Mouse (Mus musculus) stomach, embryonic 15.5 days (tissue): Measurements from ENCODE around the gene Sinhcaf. TPM values are rescaled to one million over a fixed set of nuclear protein-coding genes. Genes with fewer than 3 reads are reported as not detected.
A peak's percentile ranks its signal among the peaks of the same experiment; 100 is the strongest.
"Not testable (repeated sequence)": the region's sequence is repeated elsewhere in the genome, so short reads cannot be mapped to it uniquely, and the experiment has no call there.

Experiments
- ATAC-seq: fragments of 200-750 bp; cut with Nextera tagmentation; 2 replicates; pipeline ENCODE4 v1.8.0; 2017; ENCODE audit warnings: low read depth, moderate number of reproducible peaks, moderate TSS enrichment; ENCODE audit not compliant: insufficient read depth, low FRiP score
- H3K27ac ChIP-seq: fragments of 300-500 bp; sonication (generic); 2 replicates; pipeline ENCODE4 v1.5.1; 2015; ENCODE audit warnings: mild to moderate bottlenecking, inconsistent platforms
- H3K27me3 ChIP-seq: fragments of 300-500 bp; sonication (generic); replicated peaks from 2 replicates; pipeline ENCODE4 v1.6.1; 2015; ENCODE audit warnings: inconsistent platforms
- H3K36me3 ChIP-seq: fragments of 300-500 bp; sonication (generic); 2 replicates; pipeline ENCODE4 v1.6.1; 2015; ENCODE audit warnings: inconsistent platforms
- H3K4me1 ChIP-seq: fragments of 300-500 bp; sonication (generic); 2 replicates; pipeline ENCODE4 v1.6.1; 2015; ENCODE audit warnings: inconsistent platforms
- H3K4me2 ChIP-seq: fragments of 300-500 bp; sonication (generic); 2 replicates; pipeline ENCODE4 v1.6.1; 2015; ENCODE audit warnings: mild to moderate bottlenecking, inconsistent platforms
- H3K4me3 ChIP-seq: fragments of 300-500 bp; sonication (generic); replicated peaks from 2 replicates; pipeline ENCODE4 v1.5.1; 2015; ENCODE audit warnings: inconsistent platforms
- H3K9ac ChIP-seq: fragments of 300-500 bp; sonication (generic); 2 replicates; pipeline ENCODE4 v1.6.1; 2015; ENCODE audit warnings: inconsistent platforms
- H3K9me3 ChIP-seq: fragments of 300-500 bp; sonication (generic); 2 replicates; pipeline ENCODE4 v1.6.1; 2016; ENCODE audit warnings: inconsistent platforms
- WGBS: fragments of 180-500 bp; shearing (Covaris S2); methylation state at CpG from one replicate; pipeline ENCODE4 v1.1.7; 2015; 5-methylcytosine and 5-hydroxymethylcytosine counted together
- polyA plus RNA-seq: library from polyadenylated mRNA; unstranded; fragments of >200 nt; fragmentation: Nextera tagmentation; extraction: Ambion mirVana; gene quantifications from 2 replicates; pipeline ENCODE4 v1.2.1, GENCODE M21; 2015

Gene Sinhcaf
- polyA plus RNA-seq, 1 experiment from 2014 or later: 87.0 TPM

GRCm38 (mm10) chr6:148911906-148912305, 34.4 kb downstream of the Sinhcaf start:
- ATAC-seq, H3K4me3 ChIP-seq, H3K27ac ChIP-seq, H3K27me3 ChIP-seq, H3K9ac ChIP-seq, H3K9me3 ChIP-seq, H3K4me2 ChIP-seq, H3K36me3 ChIP-seq, H3K4me1 ChIP-seq: not testable (repeated sequence)
- 83% methylated on average over 8 of the region's 8 CpGs for WGBS

DNA sequence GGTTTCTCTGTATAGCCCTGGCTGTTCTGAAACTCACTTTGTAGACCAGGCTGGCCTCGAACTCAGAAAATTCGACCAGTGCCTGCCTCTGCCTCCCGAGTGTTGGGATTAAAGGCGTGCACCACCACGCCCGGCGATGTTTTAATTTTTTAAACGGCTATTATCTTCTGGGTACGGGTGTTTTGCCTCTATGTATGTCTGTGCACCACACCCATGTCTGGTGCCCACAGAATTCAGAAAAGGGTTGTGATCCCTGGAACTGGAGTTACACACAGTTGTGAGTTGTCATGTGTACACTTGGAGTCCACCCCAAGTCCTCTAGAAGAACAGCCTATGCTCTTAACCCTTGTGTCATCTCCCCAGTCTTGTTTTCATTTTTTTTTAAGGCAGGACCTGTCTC, 39.3 kb downstream of the Sinhcaf start:
- WGBS: 84% methylated on average over 9 of the region's 9 CpGs
- no peak overlapping the region for H3K9ac ChIP-seq
- no peaks in the 10 kb centered on the region for H3K27me3 ChIP-seq
- no peak overlapping the region for H3K27ac ChIP-seq
- no peaks in the 10 kb centered on the region for H3K9me3 ChIP-seq
- no peak for ATAC-seq
- no peak overlapping the region for H3K4me3 ChIP-seq
- H3K4me1 ChIP-seq: no peaks in the 10 kb centered on the region
- no peak overlapping the region for H3K4me2 ChIP-seq
- no peaks in the 10 kb centered on the region for H3K36me3 ChIP-seq

- no peak for ATAC-seq
- no peaks in the 10 kb centered on the region for H3K27me3 ChIP-seq
- WGBS: 72% methylated on average over 3 of the region's 3 CpGs
Measured at GRCm38 (mm10) chr6:148902728-148903127, 43.5 kb downstream of the Sinhcaf start.

DNA sequence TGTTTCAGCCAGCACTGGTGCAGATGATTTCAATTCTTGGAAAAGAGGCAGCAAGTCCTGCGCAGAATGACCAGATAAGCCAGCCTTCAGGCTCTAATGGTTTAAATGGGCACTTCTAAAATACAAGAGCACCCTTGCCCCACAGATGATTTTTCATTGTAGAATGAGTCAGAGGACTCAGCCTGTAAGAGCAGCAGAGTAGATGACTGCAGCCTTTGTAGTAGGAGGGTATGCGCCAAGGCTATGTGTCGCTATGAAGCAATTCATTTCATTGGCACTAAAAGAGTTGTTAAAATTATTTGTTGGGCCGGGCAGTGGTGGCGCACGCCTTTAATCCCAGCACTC, 49.8 kb downstream of the Sinhcaf start:
- WGBS: 40% methylated on average over 6 of the region's 6 CpGs
- no peak; the same call in 1 of the 2 replicates for ATAC-seq
- H3K9ac ChIP-seq: peak overlapping the region; percentile 16; the same call in 1 of the 2 replicates
- H3K27ac ChIP-seq: peak overlapping the region; percentile 90
- H3K9me3 ChIP-seq: no peaks in the 10 kb centered on the region
- peak overlapping the region; percentile 79 for H3K4me3 ChIP-seq
- H3K36me3 ChIP-seq: no peaks in the 10 kb centered on the region
- H3K27me3 ChIP-seq: no peaks in the 10 kb centered on the region
- H3K4me1 ChIP-seq: 0 out of 2 replicates have a peak, but pooled peaks cover 4% of the 10 kb centered on the region
- peak overlapping the region; percentile 76 for H3K4me2 ChIP-seq

More at GRCm38 (mm10) chr6:148902728-148903127, 43.5 kb downstream of the Sinhcaf start:
- Histone ChIP-seq H3K27ac (no peak overlapping the region), H3K4me1 (no peaks in the 10 kb centered on the region), H3K36me3 (no peaks in the 10 kb centered on the region), H3K9me3 (no peaks in the 10 kb centered on the region), H3K9ac (no peak overlapping the region), H3K4me3 (no peak overlapping the region), H3K4me2 (no peak overlapping the region)

GRCm38 (mm10) chr6:148895773-148896506, 50.3 kb downstream of the Sinhcaf start, which contains the start of gene Caprin2:
Gene Caprin2, minus strand, starts transcription at chr6:148896237.
- no peaks in the 10 kb centered on the region for H3K27me3 ChIP-seq
- peak within 1 kb of the TSS; percentile 75 for H3K9ac ChIP-seq
- H3K4me3 ChIP-seq: peak within 1 kb of the TSS; percentile 79
- peak within 1 kb of the TSS; percentile 76 for H3K4me2 ChIP-seq
- peak within 1 kb of the TSS; percentile 90 for H3K27ac ChIP-seq
- no peaks in the 10 kb centered on the region for H3K36me3 ChIP-seq
- under 1% methylated on average over 65 of the region's 65 CpGs for WGBS
- no peaks in the 10 kb centered on the region for H3K9me3 ChIP-seq
- peak; percentile 97 for ATAC-seq
- H3K4me1 ChIP-seq: 0 out of 2 replicates have a peak, but pooled peaks cover 4% of the 10 kb centered on the region

DNA sequence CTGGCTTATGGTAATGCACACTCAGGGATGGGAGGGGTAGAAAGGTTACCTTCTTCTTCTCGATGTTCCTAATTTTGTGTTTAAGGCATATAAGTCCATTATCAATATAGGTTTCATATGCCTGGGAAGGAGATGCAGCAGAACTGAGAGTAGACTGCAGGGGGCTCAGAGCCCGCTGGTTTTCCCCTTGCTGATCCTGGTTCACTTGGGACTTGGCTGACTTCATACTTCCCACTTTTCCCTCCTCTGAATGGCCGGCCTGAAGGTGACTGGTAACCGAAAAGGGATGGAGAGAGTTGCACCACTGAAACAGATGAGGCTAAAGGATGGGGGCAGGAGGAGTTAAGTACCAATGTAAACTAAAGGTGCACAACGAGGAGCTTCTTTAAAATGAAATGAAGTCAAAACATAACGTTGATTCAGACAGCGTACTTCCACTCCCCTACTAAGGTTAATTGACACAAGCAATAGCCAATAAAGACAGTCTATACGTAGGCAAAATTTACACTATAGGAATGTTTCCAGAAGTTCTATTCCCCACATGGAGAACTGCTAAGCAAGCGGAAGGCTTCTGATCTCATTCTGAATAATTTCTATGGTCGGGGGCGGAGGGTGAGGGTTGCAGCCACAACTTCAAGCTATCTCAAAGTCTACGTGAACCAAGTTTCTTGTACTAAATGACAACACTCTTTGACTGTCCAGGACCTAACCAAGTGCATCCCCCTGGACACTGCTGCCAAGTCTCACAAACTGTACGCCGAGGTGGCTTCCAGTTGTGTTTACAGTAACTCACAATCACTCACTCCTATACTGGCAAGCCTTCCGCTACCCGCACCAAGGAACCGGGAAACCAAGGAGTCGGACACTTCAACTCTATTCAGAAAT, 51.1 kb downstream of the Sinhcaf start:
- Histone ChIP-seq H3K27me3 (no peaks in the 10 kb centered on the region), H3K4me3 (peak overlapping the region; percentile 79), H3K9me3 (no peaks in the 10 kb centered on the region), H3K9ac (peak overlapping the region; percentile 75), H3K36me3 (no peaks in the 10 kb centered on the region), H3K4me1 (0 out of 2 replicates have a peak, but pooled peaks cover 4% of the 10 kb centered on the region), H3K27ac (peak overlapping the region; percentile 90), H3K4me2 (peak overlapping the region; percentile 76)
- 8% methylated on average over 18 of the region's 18 CpGs for WGBS
- ATAC-seq: no peak; the same call in 1 of the 2 replicates

DNA sequence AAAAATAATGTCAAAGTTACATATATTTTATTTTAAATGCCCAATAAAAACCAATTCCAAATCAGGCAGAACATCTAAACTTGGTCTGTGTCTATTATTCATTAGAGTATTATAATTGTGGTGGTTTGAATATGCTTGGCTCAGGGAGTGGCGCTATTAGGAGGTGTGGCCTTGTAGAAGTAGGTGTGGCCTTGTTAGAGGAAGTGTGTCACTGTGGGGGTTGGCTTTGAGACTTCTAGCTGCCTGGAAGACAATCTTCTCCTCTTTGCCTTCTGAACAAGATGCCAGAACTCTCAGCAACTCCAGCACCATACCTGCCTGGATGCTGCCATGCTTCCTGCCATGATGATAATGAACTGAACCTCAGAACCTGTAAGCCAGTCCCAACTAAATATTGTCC, 72.4 kb downstream of the Sinhcaf start:
- Histone ChIP-seq H3K27ac (no peak overlapping the region), H3K4me3 (no peak overlapping the region)
- no peak for ATAC-seq

More for the DNA sequence above, 72.4 kb downstream of the Sinhcaf start:
- Histone ChIP-seq H3K9ac (no peak overlapping the region), H3K27me3 (no peaks in the 10 kb centered on the region), H3K9me3 (no peaks in the 10 kb centered on the region), H3K4me1 (no peaks in the 10 kb centered on the region), H3K36me3 (no peaks in the 10 kb centered on the region), H3K4me2 (no peak overlapping the region)
- WGBS: 96% methylated on average over 1 of the region's 1 CpGs

Other genes with a start within 250 kb of the Sinhcaf start
- 21.1 and 23.4 TPM in 2 replicates for gene Ipo8, start 115.0 kb downstream of the Sinhcaf start, polyA plus RNA-seq
- 15.4 and 17.4 TPM in 2 replicates for gene Caprin2, start 50.2 kb downstream of the Sinhcaf start, polyA plus RNA-seq
- 5.8 TPM in 2 replicates for gene Dennd5b, start 155.2 kb upstream of the Sinhcaf start, polyA plus RNA-seq
- gene Gm10203, start 183.7 kb upstream of the Sinhcaf start, polyA plus RNA-seq: not detected in 2 replicates
- gene Etfbkmt, start 193.4 kb upstream of the Sinhcaf start, polyA plus RNA-seq: 16.7 and 20.4 TPM in 2 replicates
- gene Amn1, start 242.2 kb upstream of the Sinhcaf start, polyA plus RNA-seq: 28.2 and 28.8 TPM in 2 replicates